Mouse (Mus musculus): ENCODE measurements around the gene Prpf40a.

The Prpf40a gene

GRCm38 (mm10) chr2:53190684-53191511 lies at the start of gene Prpf40a:
TSS of gene Prpf40a (minus strand) at chr2:53191284.
- peak; percentile 99 for DNase-seq (ENCODE audit: low spot score)

- DNase-seq (ENCODE audit: low spot score): no peak
Measured at GRCm38 (mm10) chr2:53222242-53222641, 31.2 kb upstream of the Prpf40a start.

GRCm38 (mm10) chr2:53213493-53213892 lies 22.4 kb upstream of the Prpf40a start:
- DNase-seq (ENCODE audit: low spot score): no peak

GRCm38 (mm10) chr2:53206749-53207148 lies 15.7 kb upstream of the Prpf40a start:
- no peak for DNase-seq (ENCODE audit: low spot score)

- no peak for DNase-seq (ENCODE audit: low spot score)
Measured at GRCm38 (mm10) chr2:53204373-53205274, 13.5 kb upstream of the Prpf40a start.

DNA sequence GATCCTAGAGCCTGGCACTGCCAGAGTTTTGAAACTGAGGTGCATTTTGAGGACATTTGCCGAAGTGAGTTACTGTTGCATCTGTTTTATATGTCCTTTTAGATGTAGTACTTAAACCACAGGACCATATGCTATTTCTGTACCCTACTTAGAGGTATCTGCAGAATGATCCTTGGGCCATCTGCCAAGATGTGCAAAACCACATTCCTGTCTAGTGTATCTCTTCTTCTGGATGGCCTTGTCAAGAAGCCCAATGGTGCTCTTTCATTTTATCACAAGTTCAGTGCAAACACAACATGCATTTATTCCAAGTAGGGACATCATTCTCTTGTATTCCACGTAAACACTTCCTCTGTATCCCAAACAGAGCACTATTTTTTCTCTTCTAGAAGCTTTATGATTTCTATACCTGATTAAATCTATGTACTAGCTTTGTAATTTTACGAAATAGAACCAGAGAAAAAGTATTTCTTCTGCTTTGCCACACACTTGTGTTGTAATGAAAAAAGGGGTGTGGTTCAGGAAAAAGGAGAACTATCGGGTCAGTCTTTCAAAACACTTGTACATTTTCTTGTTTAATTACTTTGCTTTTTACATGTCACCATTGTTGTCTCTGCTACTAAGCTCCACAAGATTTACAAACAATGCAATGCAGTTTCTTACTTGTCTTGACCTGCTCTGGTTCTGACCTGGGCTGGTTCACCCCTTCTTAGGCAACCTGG lies 9.2 kb upstream of the Prpf40a start:
- no peak for DNase-seq (ENCODE audit: low spot score)

DNA sequence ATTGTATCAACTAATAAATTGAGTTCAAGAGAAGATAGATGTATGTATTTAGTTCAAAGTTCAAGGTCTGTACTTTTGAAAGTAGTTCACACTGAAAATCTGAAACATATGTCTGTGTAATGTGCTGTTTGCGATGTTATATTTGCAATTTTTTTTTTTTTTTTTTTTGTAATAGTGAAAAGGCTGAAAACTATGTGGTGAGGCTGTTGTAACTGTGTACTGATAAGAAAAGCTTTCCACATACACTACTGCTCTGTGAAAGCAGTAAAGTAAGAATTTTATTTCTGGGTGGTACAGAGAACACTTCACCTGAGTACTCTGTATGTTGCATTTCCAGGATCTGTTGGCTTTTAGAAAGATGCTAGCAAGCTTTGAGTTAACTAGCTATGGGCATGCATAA lies 8.1 kb upstream of the Prpf40a start:
- DNase-seq (ENCODE audit: low spot score): no peak

DNA sequence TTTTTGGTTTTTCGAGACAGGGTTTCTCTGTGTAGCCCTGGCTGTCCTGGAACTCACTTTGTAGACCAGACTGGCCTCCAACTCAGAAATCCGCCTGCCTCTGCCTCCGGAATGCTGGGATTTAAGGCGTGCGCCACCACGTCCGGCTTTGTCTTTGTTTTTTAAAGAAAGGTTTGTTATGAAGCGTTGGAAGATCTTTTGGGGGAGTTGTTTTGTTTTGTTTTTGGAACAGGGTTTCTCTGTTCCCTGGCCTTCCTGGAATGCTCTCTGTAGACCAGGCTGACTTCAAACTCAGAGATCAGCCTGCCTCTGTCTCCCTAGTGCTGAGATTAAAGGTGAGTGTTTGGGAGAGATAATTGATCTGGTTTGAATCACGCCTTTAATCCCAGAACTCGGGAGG lies 5.3 kb upstream of the Prpf40a start:
- no peak for DNase-seq (ENCODE audit: low spot score)

DNA sequence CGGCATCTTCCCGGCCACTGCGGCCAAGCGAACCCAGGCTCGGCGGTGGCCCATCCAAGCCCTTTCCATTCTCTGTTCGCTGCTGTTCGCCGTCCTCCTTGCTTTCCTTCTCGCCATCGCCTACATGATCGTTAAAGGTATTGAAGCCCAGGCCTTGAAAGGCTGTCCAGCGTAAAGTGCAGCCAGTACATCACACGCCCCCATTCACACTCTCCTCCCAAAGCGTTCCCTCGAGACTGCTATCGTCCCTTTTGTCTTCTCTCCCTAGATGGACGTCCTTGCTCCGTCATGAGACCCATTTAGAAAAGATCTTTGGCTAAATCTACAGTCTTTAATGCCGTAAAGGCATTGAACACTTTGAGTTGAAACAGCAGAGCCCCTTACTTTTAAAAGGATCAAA lies 1.3 kb upstream of the Prpf40a start:
- no peak for DNase-seq (ENCODE audit: low spot score)

DNA sequence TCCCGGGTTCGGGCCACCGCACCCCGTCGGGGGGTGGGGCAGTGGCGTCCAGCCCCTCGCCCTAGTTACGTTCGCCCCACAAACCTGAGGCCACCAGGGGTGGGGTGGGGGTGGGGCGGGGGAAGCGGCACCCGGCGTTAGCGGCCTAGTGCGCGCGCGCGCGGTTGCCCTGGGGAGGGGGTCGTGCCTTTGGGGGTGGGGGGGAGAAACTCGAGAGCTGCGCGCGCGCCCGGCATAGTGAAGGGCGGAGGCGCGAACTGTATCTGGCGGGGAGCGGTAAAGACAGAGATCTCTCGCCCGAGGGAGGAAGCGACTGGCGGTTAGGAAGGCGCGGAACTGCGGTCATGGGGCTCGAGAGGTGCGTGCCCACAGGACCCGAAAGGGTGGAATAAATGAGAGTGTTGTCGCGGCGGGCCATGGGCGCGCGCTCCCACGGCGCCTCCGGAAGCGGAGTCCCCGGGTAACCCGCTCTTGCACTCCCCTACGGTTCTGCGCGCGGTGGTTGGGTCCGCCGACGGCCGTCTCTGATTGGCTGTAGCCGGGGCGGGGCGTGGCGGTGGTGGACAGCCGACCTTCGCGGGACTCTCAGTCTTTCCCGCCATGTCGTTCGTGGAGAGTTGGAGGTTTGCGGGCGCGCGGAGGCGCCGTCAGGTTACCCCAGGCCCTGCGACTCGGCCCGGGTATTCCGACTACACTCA lies 588 bp upstream of the Prpf40a start, which contains the start of gene Arl6ip6:
TSS of gene Arl6ip6 (plus strand) at position 204 of the 698 bp plus-strand sequence.
- DNase-seq (ENCODE audit: low spot score): peak; percentile 97

DNA sequence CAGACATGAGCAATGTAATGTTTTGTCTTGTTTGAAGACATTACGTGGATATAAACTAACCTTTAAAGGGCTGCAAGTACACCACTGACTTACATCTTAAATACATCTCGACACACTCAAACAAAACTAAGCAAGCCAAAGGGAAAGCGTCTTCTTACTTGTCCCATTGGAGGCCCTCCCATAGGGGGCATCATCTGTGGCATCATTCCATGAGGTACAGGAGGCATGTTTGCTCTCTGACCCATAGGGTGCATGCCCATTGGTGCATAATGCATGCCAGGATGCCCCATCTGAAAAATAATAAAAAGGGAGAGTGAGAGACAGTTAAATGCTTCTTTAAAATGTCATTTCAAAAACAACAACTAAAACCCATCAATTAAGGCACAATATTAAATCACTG lies 1.3 kb downstream of the Prpf40a start:
- DNase-seq (ENCODE audit: low spot score): no peak

GRCm38 (mm10) chr2:53179876-53180275 lies 11.2 kb downstream of the Prpf40a start:
- no peak for DNase-seq (ENCODE audit: low spot score)

GRCm38 (mm10) chr2:53178966-53179365 lies 12.1 kb downstream of the Prpf40a start:
- no peak for DNase-seq (ENCODE audit: low spot score)

DNA sequence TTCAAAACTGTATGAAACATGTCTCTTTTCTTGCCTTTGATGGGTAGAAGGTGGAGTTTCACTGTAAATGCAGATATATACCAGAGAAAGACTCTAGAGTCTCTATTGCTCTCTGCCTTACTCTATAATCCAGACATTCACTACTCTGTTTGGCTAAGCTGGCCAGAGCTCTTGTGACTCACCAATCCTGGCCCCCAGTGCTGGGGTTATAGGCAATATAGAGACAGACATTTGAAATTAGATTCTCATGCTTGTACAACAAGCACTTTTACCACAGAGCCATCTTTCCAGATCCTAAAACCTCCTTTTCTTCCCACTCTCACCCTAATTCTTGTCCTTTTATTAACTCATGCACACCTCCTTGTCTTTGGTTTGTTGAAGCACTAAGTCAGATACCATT lies 17.1 kb downstream of the Prpf40a start:
- DNase-seq (ENCODE audit: low spot score): no peak

DNA sequence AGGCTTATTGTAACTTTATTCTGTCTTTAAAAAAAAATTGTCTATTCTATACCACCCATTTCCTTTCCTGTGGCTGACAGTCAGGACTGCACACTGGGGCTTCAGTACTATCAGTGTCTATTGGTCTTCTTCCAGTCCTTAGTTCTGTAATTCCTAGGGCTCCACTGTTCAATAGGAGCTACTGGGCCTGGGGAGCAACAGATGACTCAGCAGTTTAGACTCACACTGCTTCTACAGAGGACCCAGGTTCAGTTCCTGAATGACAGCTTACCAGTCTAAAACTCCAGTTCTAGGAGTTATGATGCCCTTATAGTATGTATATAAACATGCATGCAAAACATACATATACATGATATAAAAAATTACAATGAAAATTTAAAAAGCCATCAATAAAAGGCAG lies 44.2 kb downstream of the Prpf40a start:
- no peak for DNase-seq (ENCODE audit: low spot score)

- no peak for DNase-seq (ENCODE audit: low spot score)
Measured at GRCm38 (mm10) chr2:53131567-53131966, 59.5 kb downstream of the Prpf40a start.

DNA sequence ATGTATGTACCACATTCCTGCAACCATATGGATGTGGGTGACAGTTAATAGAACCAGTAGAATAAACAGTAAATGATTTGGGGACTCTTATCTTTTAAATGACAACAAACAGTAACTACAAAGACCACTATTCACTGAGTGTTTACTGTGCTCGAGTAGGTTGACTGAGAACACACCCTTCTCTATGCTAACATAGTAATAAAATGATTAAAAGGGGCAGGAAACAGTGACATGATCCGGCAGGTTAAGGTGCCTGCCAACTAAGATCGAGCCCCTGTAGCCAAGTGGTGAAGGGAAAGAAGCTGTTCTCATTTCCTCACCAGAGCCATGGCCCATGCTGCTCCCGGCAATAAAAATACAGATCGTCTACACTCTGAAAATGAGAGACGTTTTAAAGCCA lies 62.0 kb downstream of the Prpf40a start:
- DNase-seq (ENCODE audit: low spot score): no peak

DNA sequence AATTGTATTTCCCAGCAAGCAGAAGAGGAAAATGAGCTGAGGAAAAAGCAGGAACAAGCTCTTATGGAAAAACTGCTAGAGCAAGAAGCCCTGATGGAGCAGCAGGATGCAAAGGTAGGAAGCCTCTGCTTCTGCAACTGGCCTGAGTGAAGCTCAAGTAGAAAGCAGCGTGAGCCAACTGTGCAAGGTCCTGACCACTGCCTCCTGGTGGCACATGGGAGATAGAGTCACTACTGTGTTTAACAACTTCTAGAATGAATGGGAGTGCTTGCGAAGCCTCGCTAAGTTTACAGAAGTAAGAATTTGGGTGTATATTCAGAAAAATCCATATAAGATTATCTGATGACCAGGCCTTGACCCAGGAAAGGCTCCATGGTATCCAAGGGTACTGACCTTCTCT lies 65.1 kb downstream of the Prpf40a start:
- DNase-seq (ENCODE audit: low spot score): no peak

- no peak for DNase-seq (ENCODE audit: low spot score)
Measured at GRCm38 (mm10) chr2:53121797-53122196, 69.3 kb downstream of the Prpf40a start.

DNA sequence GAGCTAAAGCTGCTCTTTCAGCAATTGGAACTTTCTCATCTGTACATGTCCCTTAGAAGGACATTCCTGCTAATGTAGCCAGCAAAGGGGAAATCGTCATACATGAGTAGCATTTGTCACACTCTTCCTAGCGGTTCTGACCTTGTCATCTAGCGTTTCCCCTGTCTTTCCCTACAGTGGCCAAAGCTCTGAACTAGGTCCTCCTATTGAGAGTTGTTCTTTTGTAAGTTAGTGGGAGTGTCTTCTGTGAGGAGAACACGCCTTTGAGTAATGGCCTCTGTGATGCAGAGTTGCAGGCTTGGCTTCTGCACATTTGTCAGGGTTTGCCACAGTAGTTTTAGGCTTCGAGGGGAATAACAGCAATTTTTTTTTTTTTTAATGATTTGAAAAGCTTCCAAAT lies 82.5 kb downstream of the Prpf40a start:
- DNase-seq (ENCODE audit: low spot score): no peak

GRCm38 (mm10) chr2:53106472-53106871 lies 84.6 kb downstream of the Prpf40a start:
- no peak for DNase-seq (ENCODE audit: low spot score)

GRCm38 (mm10) chr2:53106056-53106455 lies 85.0 kb downstream of the Prpf40a start:
- DNase-seq (ENCODE audit: low spot score): no peak

Data from yolk sac, embryonic 10.5 days (tissue).